Mouse (Mus musculus) skeletal muscle tissue, postnatal 0 days (tissue): ENCODE results near the gene Ufsp1. TPM values are rescaled to one million over a fixed set of nuclear protein-coding genes. Genes with fewer than 3 reads are reported as not detected.

Experiments used
- microRNA-seq, 2 experiments: library from miRNA; unstranded; fragments of <30 nt; microRNA quantifications; one replicate each; pipeline ENCODE4; 2016
- polyA plus RNA-seq: library from polyadenylated mRNA; unstranded; fragments of >200 nt; fragmentation: Nextera tagmentation; extraction: Ambion mirVana; gene quantifications from 2 replicates; pipeline ENCODE4 v1.2.1, GENCODE M21; 2015

Gene Ufsp1
- polyA plus RNA-seq: 35.6 and 36.9 TPM in 2 replicates

DNA sequence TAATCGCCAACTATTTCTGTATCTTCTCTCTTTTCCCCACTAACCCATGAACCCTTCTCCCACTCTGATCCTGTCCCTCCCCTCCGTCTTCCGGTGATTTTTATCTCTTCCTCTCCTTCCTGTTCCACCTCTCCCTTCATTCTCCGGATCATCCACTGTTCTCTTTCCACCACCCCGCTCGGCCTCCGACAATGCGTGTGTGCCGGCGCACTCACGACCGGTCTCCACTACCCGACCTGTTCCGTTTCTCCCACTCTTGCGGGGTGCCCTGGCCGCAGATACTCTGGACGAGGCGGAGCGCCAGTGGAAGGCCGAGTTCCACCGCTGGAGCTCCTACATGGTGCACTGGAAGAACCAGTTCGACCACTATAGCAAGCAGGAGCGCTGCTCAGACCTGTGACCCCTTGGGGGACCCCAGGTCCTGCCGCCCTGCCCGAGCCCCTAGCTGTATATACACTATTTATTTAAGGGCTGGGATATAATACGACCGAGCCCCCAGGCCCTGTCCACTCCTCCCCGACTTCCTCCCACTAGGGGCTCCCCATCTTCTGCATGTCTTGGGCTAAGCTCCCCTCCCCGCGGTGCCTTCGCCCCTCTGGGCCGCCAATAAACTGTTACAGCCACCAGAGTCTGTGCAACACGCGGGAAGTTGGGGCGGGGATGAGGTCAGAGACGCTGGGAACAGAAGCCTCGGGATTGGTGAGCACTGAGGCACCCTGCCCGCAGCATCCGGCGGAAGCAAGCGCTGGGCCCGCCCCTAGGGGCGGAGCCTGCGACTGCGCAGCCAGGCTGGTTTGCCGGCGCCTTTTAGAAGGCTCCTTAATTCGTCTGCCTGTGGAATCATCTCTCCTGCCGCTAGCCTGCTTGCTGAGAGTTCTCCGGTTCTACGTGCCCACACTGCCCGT lies at the start of gene Ufsp1:
Gene Ufsp1 (plus strand): TSS at position 791 of the 905 bp plus-strand sequence.

DNA sequence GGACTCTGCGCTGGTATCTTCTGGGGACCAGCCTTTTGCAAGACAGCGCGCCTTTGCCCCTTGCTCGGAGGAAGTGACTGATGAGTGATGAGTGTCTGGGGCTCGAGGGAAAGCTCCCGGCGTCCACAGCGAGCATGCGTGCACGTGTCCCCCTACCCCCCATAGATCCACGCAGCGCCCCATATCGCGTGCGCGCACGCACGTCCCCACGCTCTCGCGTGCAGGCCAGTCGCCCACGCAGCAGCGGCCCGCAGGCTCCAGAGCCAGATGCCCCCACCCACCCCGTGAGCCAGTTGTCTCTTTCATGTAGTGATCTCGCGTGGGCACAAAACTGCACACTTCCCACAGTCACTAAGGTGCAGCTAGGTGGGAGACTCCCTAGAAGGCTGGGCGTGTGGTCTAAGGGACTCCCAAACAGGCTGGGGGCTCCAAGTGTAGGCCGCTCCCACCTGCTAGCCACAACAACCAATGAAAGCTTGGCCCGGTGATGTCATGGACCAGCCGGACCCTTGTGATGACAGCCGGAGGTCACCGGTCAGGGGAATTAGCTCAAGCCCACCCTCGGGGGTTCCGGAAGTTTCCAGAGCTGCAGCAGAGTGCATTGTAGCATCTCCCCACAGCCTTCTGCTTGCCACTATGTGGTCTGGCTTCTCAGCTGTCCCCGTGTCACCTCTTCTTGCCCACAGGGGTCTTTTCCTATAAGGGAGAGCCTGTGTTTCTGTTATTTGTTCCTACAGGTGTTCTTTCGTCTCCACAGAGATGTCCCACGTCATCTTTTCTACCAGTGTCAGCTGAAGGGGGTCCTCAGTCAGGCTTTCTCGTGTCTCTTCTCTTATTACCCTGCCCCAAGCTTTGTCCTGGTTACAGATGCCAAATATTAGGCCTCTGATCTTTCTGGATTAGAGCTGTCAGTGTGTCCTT lies 7.1 kb upstream of the Ufsp1 start, which contains the start of gene Ache:
Gene Ache (plus strand): TSS at position 488 of the 921 bp plus-strand sequence.

DNA sequence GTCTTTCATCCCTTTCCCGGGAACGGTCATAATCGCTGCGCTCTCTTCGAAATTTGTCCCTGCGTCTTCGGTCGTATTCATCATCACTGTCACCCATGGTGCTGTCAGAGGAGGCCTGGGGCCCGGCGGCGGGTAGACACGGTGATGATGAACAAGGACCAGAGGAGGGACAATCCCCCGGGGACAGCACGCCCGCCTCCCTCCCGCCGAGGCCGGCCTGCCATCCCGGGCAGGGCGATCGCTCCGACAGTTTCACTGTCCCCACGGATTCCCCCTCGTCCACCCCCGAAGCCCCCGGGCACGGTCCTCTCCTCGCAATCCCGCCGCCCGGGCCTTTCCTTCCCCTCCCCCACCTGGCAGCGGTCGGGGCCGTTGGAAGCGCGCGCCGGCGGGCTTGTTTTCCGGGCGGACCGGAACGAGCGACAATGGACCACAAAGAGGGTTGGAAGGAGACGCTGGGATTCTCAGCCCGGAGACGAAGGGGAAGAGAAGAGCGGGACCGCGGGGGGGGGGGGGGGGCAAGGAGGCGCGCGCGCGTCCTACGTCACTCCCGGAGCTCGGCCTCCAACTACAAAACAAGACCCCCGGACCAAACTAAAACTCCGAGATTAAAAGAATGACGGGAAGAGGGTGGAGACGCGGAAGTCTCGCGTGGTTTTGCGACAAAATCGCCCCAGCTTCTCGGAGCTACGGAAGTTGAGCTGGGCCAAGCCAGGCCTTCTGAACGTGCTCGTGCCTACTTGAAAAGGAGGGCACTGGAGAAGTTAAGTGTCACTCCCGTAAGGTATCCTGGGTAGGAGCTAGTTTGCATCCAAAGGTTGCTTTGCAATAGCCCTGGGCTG lies 12.9 kb downstream of the Ufsp1 start, which contains the start of gene Srrt:
Gene Srrt (minus strand): TSS at position 604 of the 842 bp plus-strand sequence.

DNA sequence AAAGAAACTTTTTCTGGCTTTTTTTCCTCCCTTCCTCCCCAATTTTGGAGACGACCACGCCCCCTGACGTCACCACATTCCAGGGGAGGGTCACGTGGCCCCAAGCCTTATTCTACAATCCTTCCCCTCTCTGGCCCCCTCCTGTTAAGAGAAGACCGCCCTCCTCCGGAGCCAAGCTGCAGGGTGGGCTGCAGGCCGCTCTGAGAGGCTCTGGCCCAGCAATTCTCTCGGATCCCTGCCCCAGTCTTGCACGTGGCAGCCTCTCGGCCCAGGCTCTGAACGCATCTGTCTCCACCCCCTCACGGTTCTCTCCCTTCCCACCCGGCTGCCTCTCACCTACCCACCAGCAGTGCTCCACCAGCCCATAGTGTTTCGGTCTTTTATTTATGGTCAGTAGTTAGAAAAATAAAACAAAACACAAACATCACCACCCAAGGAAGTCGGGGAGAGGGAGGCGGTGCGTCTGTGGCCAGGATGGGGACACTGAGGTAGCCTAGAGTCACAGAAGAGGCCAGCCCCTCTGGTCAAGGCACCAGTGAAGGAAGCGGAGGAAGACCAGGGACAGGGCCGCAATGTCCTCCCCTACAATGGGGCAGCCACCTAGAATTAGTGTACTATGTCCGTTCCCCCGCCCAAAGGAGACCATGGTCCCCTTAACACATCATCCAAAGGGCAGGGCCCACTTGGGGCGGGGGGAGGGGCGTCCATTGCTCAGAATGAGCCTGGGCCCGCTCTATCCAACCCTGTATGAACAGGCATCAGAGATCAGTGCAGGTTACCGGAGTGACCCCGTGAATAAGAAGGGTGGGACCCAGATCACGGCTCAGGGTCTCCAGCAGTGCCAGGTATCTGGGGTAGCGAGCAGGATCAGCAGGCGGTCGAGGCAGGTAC lies 20.0 kb downstream of the Ufsp1 start, which contains the start of gene Trip6:
Gene Trip6 (minus strand): TSS at position 212 of the 891 bp plus-strand sequence.

DNA sequence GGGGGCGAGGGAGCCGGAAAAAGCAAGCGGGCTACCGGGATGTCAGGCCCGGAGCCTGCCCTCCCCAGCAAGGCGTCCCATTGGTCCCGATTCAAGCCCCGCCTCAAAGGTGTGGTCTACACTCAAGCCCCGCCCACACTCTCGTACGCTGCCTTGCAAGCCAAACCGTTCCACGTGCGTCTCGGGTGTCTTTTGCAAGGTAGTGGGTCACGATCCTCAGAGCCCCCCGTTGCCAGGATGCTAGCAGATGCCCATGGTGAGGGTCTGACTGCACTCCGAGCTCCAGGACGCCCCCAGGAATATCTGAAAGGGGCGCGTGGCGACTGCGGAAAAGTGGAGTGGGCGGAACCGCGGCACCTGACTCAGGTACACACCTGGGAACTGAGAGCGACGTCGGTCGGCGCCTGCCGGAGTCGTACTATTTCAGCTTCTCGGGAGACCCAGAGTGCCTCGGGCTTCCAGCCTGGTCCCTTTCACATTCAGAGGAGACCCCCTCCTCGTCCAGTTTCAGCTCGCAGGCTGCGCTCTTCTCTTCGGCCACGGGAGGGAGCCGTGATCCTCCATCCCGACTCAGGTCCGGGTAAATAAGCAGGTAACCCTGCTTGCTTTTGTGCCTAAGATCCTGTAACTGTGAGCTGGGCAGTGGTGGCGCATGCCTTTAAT lies 39.2 kb downstream of the Ufsp1 start, which contains the start of gene Slc12a9:
Gene Slc12a9 (minus strand): TSS at position 86 of the 663 bp plus-strand sequence.

Small RNAs within 50 kb of the gene (microRNA-seq; reads per million reads assigned to microRNA genes)
- gene Mir7036 (0.21 to 0.71 reads per million in 2 experiments), gene Mir8116 (0 to 0.51 reads per million in 2 experiments)

Other genes starting within 250 kb of the Ufsp1 start
- 81.5 and 101 TPM in 2 replicates for gene Ap1s1, start 248.5 kb upstream of the Ufsp1 start, polyA plus RNA-seq
- gene Serpine1, start 222.4 kb upstream of the Ufsp1 start, polyA plus RNA-seq: 0.50 and 0.71 TPM in 2 replicates
- gene Trim56, start 178.4 kb upstream of the Ufsp1 start, polyA plus RNA-seq: 4.1 and 5.1 TPM in 2 replicates
- not detected in 2 replicates for gene Muc3, start 145.3 kb upstream of the Ufsp1 start, polyA plus RNA-seq
- 0.09 TPM in 1 of 2 replicates, not detected in the other for gene Muc3a, start 82.2 kb upstream of the Ufsp1 start, polyA plus RNA-seq
- 60.2 and 65.7 TPM in 2 replicates for gene Ache, start 7.1 kb upstream of the Ufsp1 start, polyA plus RNA-seq
- gene Srrt, start 13.0 kb downstream of the Ufsp1 start, polyA plus RNA-seq: 25.9 and 33.5 TPM in 2 replicates
- 32.3 and 38.1 TPM in 2 replicates for gene Trip6, start 19.8 kb downstream of the Ufsp1 start, polyA plus RNA-seq
- 4.4 and 5.0 TPM in 2 replicates for gene Slc12a9, start 39.0 kb downstream of the Ufsp1 start, polyA plus RNA-seq
- 16.1 and 17.8 TPM in 2 replicates for gene Ephb4, start 55.5 kb downstream of the Ufsp1 start, polyA plus RNA-seq
- gene Zan, start 182.4 kb downstream of the Ufsp1 start, polyA plus RNA-seq: 0.11 and 0.18 TPM in 2 replicates
- gene Pop7, start 207.9 kb downstream of the Ufsp1 start, polyA plus RNA-seq: 29.4 and 30.6 TPM in 2 replicates
- 6.7 and 7.4 TPM in 2 replicates for gene Gigyf1, start 223.9 kb downstream of the Ufsp1 start, polyA plus RNA-seq
- not detected in 2 replicates for gene Epo, start 238.6 kb downstream of the Ufsp1 start, polyA plus RNA-seq
- gene Gnb2, start 238.9 kb downstream of the Ufsp1 start, polyA plus RNA-seq: 242 and 289 TPM in 2 replicates